Mouse (Mus musculus): ENCODE results near the gene Gm45753.
"Not testable (repeated sequence)": the region's sequence is repeated elsewhere in the genome, so short reads cannot be mapped to it uniquely, and the experiment has no call there.

Gene Gm45753

DNA sequence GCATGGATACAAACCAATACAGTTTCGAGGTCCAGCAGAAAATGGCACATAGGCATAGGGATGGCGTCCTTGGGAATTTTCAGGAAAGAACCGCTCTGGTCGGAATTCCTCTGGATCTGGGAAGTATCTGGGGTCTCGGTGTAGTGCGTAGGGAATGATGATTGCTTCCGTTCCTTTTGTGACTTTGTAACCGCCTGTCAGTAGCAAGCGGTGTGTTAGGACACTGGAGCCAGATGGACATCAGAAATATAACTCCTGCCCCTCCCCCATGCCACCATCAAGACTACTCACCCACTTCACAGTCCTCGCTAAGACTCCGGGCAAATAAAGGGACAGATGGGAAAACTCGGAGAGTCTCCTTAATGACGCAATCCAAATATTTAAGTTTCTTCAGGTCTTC lies at the start of gene Gm45753:
Gene Gm45753 (minus strand): TSS at position 101 of the 400 bp plus-strand sequence.
- DNase-seq = no peak

DNA sequence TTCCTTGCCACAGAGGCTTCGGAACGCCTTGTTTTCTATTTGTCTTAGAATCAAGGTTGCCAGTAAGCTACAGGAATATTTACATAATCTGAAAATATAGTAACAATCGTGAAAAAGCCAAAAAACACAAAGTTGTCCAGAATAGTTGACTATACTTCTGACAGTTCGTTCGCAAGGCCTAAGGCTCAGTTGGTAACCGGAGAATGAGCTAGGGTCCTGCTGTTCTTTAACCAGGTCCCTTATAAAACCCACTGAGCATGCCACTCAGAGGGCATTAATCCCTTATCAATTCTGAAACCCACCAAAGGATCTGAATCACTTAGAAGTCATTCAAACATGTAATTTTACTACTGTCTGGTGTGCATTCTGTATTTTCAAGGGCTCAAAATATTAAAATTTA lies 47.5 kb upstream of the Gm45753 start:
- DNase-seq = no peak

DNA sequence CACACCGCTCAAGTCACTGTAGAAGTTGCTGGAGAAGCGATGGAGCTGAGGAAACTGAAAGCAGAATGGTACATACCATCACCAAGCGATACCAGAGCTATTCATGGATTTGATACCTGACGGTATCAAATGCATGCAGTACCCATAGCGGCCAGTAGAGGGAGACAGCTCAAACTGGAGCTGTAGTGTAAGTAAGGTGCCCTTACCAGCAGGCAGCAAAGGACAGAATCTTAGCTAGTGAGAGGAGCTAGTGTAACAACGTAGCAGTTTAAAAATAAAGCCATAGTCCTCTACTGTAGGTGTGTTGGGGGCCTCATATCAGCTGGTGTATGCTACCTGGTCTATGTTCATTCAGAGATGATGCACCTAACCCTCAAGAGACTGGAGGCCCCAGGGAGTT lies 36.8 kb upstream of the Gm45753 start:
- peak; percentile 68 for DNase-seq

DNA sequence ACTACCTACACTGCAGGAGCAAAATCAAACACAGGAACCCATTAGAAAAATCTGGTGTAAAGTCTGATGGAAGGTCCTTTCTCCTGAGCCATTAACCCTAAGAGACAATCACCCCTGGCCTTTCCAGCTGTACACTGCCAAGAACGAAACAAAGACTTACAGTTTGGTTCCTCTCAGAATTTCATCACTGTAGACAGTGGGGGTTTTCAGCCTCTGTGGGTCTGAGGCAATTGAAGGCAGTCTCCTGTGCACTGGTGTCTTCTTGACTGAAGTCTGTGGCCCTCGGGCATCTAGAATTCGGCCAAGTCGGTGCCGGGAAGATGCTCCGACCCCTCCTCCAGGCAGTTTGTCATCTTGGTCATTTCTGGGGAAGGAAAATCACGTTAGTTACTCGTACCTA lies 36.0 kb upstream of the Gm45753 start:
- DNase-seq = no peak

DNA sequence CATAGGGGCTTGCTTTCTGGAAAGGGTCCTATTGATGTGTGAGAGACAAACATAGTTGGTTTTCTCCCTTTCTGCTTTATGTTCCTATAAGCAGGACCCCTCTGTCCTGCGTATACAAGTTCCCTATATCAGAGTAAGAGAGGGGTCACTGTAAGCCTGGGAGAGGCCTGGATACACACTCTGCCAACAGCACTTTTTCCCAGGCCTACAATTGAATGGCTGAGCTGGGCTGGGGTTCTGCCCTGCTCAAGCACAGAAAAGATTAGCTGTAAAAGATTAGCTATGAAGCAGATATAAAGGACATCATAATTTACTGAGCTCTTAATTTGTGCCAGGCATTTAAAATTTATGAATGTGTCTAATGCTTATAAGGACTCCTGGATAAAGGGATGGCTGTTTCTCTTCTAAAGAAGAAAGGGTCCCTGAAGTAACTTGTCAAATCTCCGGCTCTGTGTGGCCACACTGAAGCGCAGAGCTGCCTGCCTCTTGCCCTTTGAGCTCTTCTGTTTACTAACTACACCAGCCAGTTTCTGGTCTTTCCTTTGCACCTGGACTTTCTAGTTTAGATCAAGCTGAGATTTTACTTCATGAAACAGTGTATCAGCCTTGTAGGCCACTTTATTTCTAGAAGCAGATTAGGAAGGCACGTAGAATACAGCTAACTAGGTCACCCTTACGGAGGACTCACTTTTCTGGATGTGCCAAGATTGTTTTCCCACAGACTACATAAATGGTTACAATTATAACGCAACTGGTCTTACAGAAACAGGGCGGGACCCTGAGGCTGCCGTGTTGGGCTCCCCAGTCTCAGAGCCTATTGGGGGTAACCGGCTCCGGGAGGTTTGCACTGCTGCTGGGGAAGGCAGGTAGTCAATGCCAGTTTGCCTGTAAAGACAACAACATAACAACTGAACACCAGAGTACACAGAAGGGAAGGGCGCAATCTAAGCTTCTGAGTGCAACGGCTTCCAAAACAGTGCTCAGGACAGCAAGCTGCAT lies 33.7 kb upstream of the Gm45753 start:
- DNase-seq = no peak

DNA sequence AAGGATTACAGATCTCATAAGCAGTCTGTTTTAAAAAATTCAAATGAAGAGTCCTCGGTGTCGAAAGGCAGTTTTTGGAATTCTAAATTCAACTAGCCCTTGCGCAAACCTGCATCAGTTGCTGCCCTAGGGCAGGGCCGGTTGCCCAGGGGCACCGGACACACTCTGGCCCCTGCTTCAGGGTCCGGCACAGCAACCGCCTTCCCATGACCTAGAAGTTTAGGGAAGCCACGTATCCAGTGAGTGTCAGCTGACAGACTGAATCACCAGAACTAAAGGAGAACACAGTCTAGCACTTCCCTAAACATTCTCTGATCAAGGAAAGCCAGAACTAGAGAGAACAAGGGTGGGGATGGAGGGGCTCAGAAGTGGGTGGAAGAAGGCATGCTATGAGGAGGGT lies 25.2 kb upstream of the Gm45753 start:
- DNase-seq = peak; percentile 21

DNA sequence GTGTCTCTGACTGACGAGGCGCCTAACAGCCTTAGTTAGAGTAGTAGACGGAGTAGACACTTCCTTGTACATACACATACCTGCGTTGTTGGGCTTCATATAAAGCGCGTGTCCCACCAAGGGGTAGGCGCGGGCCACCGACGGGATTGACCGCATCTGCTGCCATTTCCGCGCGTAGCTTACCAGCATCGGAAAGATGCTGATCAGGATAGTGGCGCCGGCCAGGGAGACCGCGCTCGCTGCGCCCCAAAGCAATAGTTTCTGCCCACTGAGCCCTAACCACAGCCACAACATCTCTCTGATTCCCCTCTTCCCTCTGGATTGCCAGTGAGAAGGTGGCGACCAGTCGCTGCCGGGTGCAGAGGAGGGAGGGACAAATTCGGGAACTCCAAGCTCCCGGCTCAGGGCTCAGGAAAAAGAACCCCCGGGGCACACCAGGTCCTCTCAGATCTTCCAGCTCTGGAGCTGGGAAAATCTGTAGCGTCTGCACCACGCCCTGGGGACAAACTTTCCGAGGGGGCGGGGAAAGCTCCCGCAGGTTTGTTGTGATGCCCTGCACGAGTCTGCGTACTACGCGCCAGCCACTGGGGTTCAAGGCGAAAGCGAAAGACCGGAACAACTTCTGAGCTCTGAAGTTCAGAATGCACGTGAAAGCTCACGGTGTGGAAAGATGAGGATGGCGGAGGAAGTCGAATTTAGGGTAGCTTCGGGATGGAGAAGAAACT lies 24.6 kb upstream of the Gm45753 start, which contains the start of gene Cyp4v3:
Gene Cyp4v3 (minus strand): TSS at position 532 of the 725 bp plus-strand sequence.
- peak; percentile 85 for DNase-seq

DNA sequence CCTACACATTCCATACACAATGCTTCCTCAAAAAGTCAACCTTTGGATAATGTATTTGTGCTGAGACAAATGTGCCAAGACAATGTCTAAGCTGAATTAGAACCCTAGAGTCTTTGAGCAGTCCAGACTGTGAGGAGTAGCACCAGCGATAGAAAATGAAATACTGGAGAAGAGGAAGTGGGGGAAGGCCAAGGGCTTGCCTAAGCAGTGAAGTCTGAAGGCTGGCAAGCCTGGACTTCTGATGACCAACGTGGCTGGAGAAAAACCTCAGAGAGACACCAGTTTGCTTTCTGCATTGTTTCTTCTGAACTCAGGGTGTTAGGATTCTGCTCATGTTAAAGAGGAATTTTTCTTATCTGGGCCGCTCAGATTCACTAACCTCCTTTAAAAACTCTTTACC lies 22.6 kb upstream of the Gm45753 start:
- DNase-seq = no peak

DNA sequence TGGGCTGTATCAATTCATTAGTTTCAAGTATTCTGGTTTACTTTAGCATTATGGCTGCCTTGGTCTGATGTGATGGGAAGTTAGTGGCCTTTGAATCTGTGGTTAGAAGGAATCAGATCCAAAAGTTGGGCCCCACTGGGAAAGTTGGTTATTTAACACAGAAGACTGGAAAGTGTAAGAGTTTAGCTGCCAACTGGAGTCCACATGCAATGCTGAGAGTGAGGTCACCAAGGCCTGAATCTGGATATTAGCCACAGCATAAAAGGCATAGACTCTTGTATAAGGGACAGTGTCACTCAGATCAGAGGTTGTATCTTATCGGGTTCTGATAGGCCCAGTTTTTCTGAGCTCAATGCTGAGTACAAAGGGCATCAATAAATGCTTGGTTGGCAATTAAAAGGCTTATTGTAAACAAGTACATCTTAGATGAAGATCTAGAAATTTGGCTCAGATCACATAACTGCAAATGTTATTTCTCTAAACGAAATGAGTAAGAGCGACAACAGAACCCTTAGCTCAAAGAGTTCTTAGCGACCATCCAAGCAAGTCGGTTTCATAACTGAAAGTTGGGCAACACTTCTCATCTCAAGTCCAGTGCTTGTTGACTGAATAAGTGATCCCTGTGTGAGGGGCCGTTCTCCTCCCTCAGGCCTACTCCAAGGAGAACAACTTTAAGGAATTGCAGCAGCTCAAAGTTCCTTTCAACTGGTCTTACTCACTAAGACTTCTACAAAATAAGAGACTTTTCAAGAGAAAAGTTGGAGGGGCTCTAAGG lies 21.1 kb upstream of the Gm45753 start:
- DNase-seq = peak; percentile 24

DNA sequence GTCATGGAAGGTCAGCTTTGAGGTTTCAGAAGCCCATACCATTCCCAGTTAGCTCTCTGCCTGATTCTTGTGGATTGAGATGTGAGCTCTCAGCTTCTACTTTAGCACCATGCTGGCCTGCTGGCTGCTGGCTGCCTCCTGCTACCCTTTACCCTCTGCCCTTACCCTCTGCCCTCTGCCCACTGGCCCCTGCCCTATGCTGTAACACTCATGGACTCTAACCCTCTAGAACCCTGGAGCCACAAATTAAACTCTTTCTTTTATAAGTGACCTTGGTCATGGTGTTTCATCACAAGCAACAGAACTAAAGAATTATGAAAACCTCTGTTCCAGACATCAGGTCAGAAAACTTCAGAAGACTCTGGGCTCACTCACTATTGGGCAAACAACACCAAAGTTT lies 18.8 kb upstream of the Gm45753 start:
- DNase-seq = not testable (repeated sequence)

DNA sequence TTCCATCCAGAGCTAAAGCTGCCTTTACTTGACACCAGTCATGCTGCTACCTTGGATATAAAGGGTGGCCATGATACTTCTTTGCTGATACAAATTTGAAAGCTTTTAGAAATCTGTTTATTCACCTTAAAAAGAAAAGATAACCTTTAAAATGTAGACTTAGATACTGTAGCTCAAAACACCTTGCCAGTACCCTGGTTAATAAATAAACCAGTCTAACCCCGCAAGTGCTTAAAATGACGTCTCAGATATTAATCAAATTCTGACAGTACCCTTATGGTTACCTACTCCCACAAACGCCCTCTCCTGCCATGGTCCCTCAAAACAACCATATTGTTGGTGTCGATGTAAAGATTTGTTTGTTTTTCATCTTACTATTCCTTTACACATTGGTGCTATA lies 15.9 kb upstream of the Gm45753 start:
- no peak for DNase-seq

DNA sequence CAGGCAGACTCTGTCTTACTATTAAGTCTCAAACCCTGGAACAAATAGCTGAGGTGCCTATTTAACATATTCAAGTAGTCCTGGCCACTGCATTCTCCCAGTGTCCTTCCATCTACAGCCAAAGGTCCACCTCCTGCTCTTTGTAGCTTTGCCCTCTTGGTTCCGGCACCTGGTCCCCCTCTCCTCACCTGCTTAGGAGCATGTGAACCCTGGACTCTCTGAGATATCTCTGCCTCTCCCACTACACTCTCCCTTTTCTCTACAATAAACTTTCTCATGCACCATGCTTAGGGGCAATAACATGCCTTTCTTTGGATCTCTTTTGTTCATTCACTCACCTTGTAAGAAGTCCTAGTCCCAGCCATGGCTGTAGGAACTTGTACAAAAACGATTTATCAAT lies 13.1 kb upstream of the Gm45753 start:
- DNase-seq = no peak

DNA sequence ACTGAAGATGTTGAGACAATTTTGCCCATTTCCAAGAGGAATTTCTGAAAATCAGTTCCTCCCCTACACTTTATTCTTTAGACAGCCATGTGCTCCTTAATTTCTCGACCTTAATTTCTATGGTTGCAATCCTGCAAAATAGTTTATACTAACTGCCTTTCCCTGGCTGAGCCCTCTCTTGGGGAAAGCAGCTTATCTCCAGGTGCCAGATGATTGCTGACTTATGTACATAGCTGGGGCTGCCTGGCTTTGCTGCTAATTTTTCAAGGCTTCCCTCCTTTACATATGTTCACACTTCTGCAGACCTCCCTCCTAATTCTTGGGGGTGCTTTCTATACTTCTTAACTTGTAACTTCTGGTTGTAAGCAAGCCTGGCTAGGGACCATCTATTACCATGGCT lies 12.7 kb upstream of the Gm45753 start:
- no peak for DNase-seq

DNA sequence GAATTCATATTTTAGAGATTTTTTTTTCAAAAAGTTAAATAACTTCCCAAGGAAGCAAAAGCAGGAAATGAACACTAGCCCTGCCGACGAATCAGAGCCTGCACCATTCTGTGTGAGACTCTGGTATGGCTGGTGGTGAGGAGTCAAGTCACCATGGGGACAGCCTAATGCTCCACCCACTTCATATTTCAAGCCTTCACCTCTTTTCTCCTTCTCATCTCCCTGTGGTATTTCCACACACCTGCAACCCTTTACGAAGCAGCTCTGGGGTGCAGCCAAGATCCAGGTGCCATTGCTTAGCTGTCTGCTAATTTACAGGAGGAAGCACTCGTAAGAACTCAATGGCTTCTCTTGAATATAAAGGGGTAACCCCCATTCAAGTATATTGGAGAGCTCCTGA lies 2.7 kb upstream of the Gm45753 start:
- peak; percentile 8 for DNase-seq

DNA sequence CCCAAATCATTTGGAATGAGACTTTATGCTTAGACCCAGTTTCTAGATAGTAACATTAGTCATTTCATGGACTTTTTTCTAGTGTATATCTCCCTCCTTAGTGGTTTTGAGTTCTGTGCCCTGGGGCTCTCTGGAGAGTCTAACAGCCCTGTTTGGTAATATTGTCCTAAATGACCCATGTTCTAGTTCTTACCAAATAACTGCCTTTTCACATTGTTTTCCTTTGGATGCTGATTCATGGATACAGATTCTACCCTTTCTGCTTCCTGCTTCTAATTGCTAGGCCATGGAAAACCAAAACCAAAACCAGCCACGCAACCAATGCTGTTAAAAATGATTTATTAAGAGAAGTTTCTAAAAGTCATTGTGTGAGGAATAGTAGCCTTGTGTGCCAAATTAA lies 2.8 kb downstream of the Gm45753 start:
- no peak for DNase-seq

DNA sequence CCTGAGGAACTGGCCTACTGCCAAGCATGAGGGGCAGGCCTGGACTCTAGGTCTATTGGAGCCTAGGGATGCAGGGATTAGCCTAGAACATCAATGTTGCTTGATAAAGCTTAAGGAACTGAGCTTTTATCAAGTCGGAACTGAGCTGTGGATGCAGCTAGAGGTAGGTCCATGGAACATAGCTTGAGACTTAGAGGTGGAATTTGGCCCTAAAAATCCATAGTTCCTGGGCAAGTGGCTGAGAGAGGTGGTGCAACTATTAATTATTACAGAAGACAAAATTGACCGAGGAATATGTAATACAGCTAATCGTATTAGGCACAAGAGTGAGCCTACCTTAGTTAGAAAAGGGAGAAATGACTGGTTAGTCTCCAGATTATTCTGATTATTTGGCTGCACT lies 3.9 kb downstream of the Gm45753 start:
- DNase-seq = no peak

DNA sequence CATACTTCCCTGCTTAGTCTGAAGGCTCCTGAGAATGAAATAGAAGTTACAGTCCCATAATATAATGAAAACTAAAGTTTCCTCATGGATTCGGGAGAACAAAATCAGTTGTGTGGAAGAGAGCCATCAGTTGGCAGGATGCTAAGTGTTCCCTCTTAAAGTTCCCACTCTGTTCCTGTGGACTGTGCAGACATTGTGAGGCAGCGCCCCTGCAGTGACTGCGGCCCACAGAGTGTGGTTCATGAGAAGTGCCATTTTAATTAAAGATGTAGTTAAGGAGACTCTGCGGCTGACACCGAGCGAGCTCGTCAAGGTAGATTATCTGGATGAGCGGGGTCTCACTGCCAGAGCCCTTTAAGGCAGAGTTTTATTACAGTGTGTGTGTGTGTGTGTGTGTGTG lies 5.9 kb downstream of the Gm45753 start:
- no peak for DNase-seq

DNA sequence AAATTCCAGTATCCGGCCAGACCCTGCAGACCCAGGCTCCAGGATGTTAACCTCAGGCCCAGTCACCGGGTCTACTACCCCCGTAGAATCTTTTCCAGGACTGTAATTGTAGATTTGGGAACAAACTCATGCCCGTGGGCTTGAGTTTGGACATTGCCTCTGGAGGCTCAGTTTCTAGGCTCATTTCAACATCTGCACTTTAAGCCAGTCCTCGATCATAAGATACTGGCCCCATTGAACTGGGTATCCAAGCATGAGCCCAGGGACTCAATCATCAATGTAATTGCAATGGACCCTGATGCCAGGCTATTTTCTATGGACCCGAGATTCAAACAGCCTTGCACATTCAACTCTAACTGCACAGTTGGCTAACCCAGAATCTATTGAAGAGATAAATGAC lies 13.0 kb downstream of the Gm45753 start:
- no peak for DNase-seq

DNA sequence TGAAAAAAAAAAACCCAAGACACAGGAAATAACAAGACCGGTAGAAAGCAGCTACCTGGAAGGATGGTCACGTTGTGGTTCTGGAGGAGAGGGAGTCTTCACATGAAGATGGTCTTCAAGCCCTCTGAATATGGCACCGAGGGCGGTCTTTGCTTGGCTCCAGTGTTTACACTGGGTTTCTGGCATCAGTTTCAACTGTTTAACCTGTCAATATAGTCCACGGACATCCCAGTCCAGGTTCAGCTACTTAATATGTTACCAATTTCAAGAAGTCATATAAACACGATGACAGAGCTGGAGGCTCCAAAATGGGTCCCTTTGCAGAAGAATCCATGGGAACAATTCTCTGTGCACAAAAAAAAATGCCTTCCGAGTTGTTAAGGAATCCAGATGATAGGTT lies 13.6 kb downstream of the Gm45753 start, which contains the start of gene Klkb1:
Gene Klkb1 (minus strand): TSS at position 173 of the 400 bp plus-strand sequence.
- no peak for DNase-seq

DNA sequence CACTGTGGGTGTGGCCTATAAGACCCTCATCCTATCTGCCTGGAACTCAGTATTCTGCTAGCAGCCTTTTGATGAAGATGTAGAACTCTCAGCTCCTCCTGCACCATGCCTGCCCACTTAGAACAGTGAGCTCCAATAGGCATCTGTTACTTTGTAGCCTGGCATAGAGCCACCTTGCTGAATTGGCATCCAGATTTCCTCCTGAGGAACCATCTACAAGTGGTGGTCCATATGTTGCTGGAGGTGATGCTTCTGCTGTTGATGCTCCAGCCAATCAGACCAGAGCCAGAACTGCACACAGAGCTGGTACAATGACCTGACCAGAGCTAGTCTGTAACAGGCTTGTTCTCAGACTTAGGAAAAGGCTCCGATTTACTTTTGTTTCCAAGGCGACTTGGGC lies 16.5 kb downstream of the Gm45753 start:
- no peak for DNase-seq

DNA sequence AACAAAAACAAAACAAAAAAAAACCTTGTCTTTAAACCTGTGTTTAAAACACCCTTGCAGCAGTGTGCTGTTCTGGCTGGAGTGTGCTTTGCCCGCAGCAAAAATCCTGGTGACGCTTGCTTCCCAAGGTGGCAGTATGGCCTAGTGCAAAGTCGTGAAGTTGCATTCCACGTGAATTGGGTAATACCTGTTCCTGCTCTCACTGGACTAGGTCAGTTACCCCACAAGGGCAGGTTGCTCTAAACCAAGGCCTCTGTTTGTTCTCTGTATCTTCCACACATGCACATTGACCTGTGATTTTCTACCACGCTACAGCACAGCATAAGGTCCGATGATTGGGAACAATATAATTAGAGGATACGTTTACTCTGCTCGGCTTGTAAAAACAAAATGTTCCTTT lies 26.6 kb downstream of the Gm45753 start:
- peak; percentile 9 for DNase-seq

DNA sequence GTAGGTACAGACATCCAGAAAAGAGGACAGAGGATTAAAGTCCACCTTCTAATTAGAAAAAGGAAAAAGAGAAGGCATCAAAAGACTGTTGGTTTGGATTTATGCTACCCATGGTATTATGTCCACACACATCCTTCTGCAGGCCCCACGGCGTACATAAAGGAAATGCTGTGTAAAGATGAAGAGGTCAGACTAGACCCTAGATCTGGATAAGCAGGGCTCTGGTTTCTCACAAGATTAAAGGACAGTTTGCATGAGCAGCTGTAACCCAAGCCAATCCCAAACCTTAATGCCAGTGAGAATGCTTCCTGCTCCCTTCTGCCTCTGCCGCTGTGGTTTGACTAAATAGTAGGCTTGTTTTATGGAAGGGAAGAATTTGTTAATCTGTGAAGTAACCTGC lies 30.8 kb downstream of the Gm45753 start:
- no peak for DNase-seq

DNA sequence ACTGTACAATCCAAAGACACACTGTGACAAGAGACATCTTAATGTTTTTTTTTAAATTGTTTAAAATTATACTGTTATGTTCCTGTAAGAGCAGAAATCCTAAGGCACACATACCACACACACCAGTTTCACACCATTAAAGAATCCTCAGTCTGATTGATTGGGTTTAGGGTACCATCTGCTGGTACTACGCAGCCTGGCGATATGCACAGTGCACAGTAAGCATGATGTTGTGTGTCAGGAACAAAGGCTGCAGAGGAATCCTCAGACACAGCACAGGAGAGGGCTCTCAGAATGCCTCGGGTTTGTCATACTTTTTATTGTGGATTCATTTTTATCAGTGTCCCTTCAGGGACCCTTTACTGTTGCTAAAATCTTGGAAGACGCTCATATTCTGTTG lies 33.9 kb downstream of the Gm45753 start:
- no peak for DNase-seq
